Mouse (Mus musculus): ENCODE results near the gene Bckdha.

GRCm38 (mm10) chr7:25683474-25684180 is 24.8 kb upstream of the Bckdha start:
- TF ChIP-seq ZC3H11A (IDR thresholded peaks at IDR 0.05; ENCODE audit: borderline replicate concordance, low read depth, low read length) (no peak), MAFK (IDR thresholded peaks at IDR 0.05; ENCODE audit: insufficient read depth, low read depth, low read length) (no peak), HCFC1 (IDR thresholded peaks at IDR 0.05; ENCODE audit: borderline replicate concordance, insufficient read depth, low read length) (no peak), CHD2 (IDR thresholded peaks at IDR 0.05; ENCODE audit: low read depth, low read length) (no peak)
